Mouse (Mus musculus): Measurements from ENCODE around the gene Mfsd2b. TPM values are rescaled to one million over a fixed set of nuclear protein-coding genes. Genes with fewer than 3 reads are reported as not detected.
A peak's percentile ranks its signal among the peaks of the same experiment; 100 is the strongest.
"Not testable (repeated sequence)": the region's sequence is repeated elsewhere in the genome, so short reads cannot be mapped to it uniquely, and the experiment has no call there.

Mfsd2b gene
- 3.5 and 4.5 TPM in 2 replicates for polyA plus RNA-seq (2014; fragmentation: Nextera tagmentation; extraction: Ambion mirVana)

DNA sequence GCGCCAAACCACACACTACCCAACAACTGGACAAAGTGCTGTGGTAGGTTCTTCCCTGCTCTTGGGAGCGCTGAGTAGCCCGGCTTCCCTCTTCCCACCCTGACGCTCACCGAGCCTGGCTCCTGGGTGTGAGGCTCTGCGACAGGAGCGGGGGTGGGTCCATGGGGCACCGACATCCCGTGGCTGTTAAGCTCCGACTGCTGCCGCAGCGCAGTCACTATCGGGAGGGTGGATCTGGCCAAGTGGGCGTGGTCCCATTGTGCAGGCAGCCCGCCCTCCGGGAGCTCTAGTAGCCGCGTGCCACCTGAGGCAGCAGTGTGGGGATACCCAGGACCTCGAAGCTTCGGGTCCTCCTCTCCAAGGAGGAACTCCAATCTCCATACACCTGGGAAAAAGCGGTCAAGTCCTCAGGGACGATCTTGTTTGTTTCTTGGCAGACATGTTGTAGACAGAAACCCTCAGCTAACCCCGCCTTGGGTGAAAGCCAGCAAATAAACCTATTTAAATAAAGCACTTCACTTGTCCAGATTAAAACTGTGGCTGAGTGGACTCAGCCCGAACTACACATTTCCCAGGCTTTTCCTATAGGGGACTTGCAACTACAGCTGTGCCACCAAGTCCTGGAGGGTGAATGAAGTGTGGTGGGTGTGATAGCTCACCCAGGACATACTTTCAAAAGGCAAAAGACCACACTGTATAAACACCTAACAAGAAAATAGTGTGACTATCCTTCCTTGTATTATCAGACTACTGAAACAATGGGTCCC lies at the start of gene Mfsd2b:
Gene Mfsd2b (minus strand): TSS at position 199 of the 767 bp plus-strand sequence.
- ATAC-seq (ENCODE audit: insufficient number of reproducible peaks, low FRiP score, low TSS enrichment, low read depth) (peak; percentile 83; the same call in 1 of the 2 replicates), DNase-seq (ENCODE audit: low spot score) (peak; percentile 80)
- WGBS, result 6% methylated on average over 24 of the region's 24 CpGs
- Histone ChIP-seq H3K4me1 (ENCODE audit: control insufficient read depth, insufficient read depth, low read length) (peaks cover 4% of the 10 kb centered on the region), H3K27ac (replicated peaks; ENCODE audit: low read depth, low read length) (no peak within 1 kb of the TSS), H3K27me3 (ENCODE audit: control insufficient read depth, insufficient read depth, low read length) (0 out of 2 replicates have a peak, but pooled peaks cover 2% of the 10 kb centered on the region), H3K9ac (ENCODE audit: low read length) (peak within 1 kb of the TSS; percentile 66), H3K4me2 (ENCODE audit: low read depth, severe bottlenecking) (peak within 1 kb of the TSS; percentile 58), H3K36me3 (ENCODE audit: control insufficient read depth, insufficient read depth, low read length) (no peaks in the 10 kb centered on the region; the same call in 1 of the 2 replicates), H3K9me3 (ENCODE audit: control insufficient read depth, low read length) (no peaks in the 10 kb centered on the region), H3K4me3 (ENCODE audit: low read depth, low read length) (peak within 1 kb of the TSS; percentile 26)

DNA sequence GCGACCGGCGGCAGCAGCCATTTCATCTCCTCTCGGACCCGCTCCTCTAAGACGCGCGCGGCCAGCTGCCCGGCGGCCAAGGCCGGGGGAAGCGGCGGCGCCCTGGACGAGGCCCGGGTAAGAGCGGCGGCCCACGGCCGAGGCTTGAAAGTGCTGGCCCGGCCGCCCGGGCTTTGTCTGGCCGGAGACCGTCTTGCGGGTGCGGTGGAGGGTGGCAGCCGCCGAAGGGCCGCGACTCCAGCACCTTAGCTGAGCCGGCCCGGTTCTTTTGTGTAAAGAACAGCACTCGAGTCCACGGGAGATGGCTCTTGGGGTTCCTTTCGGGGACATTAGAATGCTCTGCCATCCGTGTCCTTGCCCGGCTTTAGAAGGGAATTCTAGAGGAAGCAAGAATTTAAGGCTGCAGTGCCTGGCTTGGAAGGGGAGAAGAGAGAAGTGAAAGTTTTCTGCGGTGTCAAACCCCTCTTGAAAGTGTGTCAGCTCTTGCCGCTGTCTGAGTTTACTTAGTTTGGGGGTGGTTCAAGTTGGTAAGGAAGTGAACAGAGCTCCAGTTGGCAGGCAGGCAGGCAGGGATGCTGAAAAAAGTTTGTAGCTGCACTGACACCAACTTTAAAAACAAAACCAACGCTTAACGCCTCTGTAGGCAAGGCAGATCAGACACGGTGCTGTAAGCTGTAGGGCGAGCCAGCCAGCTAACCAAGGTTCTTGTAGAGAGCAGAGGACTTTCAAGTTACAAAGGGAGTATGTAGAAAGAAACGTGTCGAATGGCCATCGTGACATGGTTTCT lies 43.8 kb upstream of the Mfsd2b start:
- Histone ChIP-seq H3K4me2 (ENCODE audit: low read depth, severe bottlenecking) (peak overlapping the region; percentile 61), H3K27me3 (ENCODE audit: control insufficient read depth, insufficient read depth, low read length) (no peaks in the 10 kb centered on the region), H3K4me3 (ENCODE audit: low read depth, low read length) (peak overlapping the region; percentile 91), H3K9ac (ENCODE audit: low read length) (peak overlapping the region; percentile 100), H3K4me1 (ENCODE audit: control insufficient read depth, insufficient read depth, low read length) (no peaks in the 10 kb centered on the region), H3K27ac (replicated peaks; ENCODE audit: low read depth, low read length) (peak overlapping the region; percentile 95), H3K9me3 (ENCODE audit: control insufficient read depth, low read length) (no peaks in the 10 kb centered on the region), H3K36me3 (ENCODE audit: control insufficient read depth, insufficient read depth, low read length) (no peaks in the 10 kb centered on the region)
- DNase-seq (ENCODE audit: low spot score) (peak; percentile 75), ATAC-seq (ENCODE audit: insufficient number of reproducible peaks, low FRiP score, low TSS enrichment, low read depth) (peak; percentile 24; the same call in 1 of the 2 replicates)
- under 1% methylated on average over 48 of the region's 48 CpGs for WGBS

DNA sequence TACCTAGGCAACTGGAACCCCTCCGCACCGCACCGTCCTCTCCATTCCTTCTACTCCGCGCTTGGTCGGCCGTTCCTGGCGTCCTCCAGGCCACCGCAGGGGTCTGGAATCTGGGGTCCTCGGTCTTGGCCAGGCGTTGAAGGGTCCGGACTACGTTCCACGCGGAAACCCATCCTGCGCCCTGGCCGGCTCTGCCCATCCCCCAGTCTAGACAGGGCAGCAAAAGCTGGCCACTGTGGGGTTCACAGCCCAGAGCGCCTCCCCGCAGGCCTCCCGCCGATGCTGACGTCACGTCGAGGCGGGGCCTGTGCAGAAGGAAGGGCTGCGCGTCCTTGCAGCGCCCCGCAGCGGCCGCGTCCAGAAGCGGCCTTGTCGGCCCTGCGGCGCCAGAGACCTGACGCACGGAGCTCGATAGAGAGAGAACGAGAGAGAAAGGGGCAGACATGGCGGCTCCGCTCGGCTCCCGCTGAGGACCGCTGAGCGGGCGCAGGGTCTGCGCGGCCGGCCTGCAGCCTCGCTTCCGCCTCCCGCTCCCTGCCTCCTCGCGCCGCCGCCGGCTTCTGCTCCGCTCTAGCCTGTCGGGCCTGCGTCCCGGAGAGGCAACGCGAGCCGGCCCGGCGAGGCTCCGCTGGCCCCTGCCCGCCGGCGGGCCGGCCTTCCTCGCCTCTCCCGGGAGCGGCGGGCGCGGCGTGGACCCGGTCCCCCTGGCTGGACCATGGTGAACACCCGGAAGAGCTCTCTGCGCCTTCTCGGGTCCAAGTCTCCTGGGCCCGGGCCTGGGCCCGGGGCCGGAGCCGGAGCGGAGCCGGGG lies 43.0 kb upstream of the Mfsd2b start, which contains the start of gene Atad2b:
Gene Atad2b (plus strand): TSS at position 360 of the 811 bp plus-strand sequence.
- no peaks in the 10 kb centered on the region for H3K9me3 ChIP-seq (ENCODE audit: control insufficient read depth, low read length)
- H3K4me3 ChIP-seq (ENCODE audit: low read depth, low read length), result peak within 1 kb of the TSS; percentile 91
- H3K27ac ChIP-seq (replicated peaks; ENCODE audit: low read depth, low read length), result peak within 1 kb of the TSS; percentile 95
- H3K36me3 ChIP-seq (ENCODE audit: control insufficient read depth, insufficient read depth, low read length), result no peaks in the 10 kb centered on the region
- peak within 1 kb of the TSS; percentile 100 for H3K9ac ChIP-seq (ENCODE audit: low read length)
- DNase-seq (ENCODE audit: low spot score) (peak; percentile 97), ATAC-seq (ENCODE audit: insufficient number of reproducible peaks, low FRiP score, low TSS enrichment, low read depth) (peak; percentile 99)
- H3K4me1 ChIP-seq (ENCODE audit: control insufficient read depth, insufficient read depth, low read length), result no peaks in the 10 kb centered on the region
- H3K4me2 ChIP-seq (ENCODE audit: low read depth, severe bottlenecking), result peak within 1 kb of the TSS; percentile 61
- WGBS, result under 1% methylated on average over 84 of the region's 89 CpGs
- H3K27me3 ChIP-seq (ENCODE audit: control insufficient read depth, insufficient read depth, low read length), result no peaks in the 10 kb centered on the region

DNA sequence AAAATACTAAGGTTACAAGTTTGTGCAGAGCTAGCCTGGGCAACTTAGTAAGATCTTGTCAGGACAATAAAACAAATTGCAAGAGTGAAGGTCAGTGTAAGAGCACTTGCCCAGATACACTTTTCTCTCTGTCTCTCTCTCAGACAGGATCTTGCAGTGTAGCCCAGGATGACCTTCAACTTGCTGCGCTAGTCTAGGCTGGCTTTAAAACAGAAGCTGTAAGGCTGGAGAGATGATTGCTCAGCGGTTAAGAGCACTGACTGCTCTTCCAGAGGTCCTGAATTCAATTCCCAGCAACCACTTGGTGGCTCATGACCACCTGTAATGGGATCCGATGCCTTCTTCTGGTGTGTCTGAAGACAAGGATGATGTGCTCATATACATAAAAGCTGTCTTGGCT lies 40.8 kb upstream of the Mfsd2b start:
- no peak for DNase-seq (ENCODE audit: low spot score)
- no peak overlapping the region for H3K9ac ChIP-seq (ENCODE audit: low read length)
- no peaks in the 10 kb centered on the region for H3K4me1 ChIP-seq (ENCODE audit: control insufficient read depth, insufficient read depth, low read length)
- H3K9me3 ChIP-seq (ENCODE audit: control insufficient read depth, low read length), result no peaks in the 10 kb centered on the region
- WGBS, result 80% methylated on average over 3 of the region's 3 CpGs
- no peak for ATAC-seq (ENCODE audit: insufficient number of reproducible peaks, low FRiP score, low TSS enrichment, low read depth)
- H3K27ac ChIP-seq (replicated peaks; ENCODE audit: low read depth, low read length), result no peak overlapping the region
- H3K36me3 ChIP-seq (ENCODE audit: control insufficient read depth, insufficient read depth, low read length), result no peaks in the 10 kb centered on the region
- no peak overlapping the region for H3K4me2 ChIP-seq (ENCODE audit: low read depth, severe bottlenecking)
- H3K27me3 ChIP-seq (ENCODE audit: control insufficient read depth, insufficient read depth, low read length), result no peaks in the 10 kb centered on the region
- H3K4me3 ChIP-seq (ENCODE audit: low read depth, low read length), result no peak overlapping the region

DNA sequence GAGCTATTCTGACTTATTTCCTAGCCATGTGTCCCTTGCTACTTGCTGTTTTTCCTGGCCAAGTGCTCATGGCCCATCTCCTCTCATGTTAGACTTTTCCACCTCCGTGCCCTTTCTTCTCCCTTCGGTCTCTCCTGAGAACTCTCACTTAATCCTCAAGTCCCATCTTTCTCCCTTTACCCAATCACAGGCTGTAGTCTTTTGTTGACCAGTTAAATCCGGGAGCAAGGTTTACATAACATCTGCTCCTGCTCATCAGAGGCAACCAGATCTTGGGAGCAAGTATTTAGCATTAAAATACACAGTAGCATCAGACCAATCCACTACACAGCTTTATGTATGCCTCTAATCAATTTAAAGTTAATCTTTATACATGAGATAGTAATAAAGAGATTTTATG lies 40.3 kb upstream of the Mfsd2b start:
- Histone ChIP-seq H3K27ac (replicated peaks; ENCODE audit: low read depth, low read length) (no peak overlapping the region), H3K4me3 (ENCODE audit: low read depth, low read length) (no peak overlapping the region), H3K36me3 (ENCODE audit: control insufficient read depth, insufficient read depth, low read length) (no peaks in the 10 kb centered on the region), H3K9ac (ENCODE audit: low read length) (no peak overlapping the region), H3K9me3 (ENCODE audit: control insufficient read depth, low read length) (no peaks in the 10 kb centered on the region), H3K4me1 (ENCODE audit: control insufficient read depth, insufficient read depth, low read length) (no peaks in the 10 kb centered on the region), H3K4me2 (ENCODE audit: low read depth, severe bottlenecking) (no peak overlapping the region), H3K27me3 (ENCODE audit: control insufficient read depth, insufficient read depth, low read length) (no peaks in the 10 kb centered on the region)
- WGBS, result 69% methylated on average over 3 of the region's 3 CpGs
- no peak for ATAC-seq (ENCODE audit: insufficient number of reproducible peaks, low FRiP score, low TSS enrichment, low read depth)
- DNase-seq (ENCODE audit: low spot score), result no peak

DNA sequence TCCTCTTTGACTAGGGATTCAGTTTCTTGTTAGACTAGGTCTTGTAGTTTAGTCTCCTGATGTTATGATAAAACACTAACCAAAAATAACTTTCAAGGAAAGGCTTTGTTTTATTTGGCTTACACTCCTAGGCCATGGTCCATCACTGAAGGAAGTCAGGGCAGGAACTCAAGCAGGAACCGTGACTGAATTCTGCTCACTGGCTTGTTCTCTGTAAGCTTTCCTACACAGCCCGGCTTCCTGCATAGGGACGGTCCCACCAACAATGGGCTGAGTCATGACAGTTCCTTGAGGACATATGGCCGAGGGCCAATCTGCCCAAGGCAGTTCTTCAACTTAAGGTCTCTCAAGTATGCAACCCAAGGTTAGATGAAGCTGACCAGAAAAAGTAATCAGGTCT lies 37.6 kb upstream of the Mfsd2b start:
- Histone ChIP-seq H3K9me3 (ENCODE audit: control insufficient read depth, low read length) (no peaks in the 10 kb centered on the region), H3K4me3 (ENCODE audit: low read depth, low read length) (no peak overlapping the region), H3K4me1 (ENCODE audit: control insufficient read depth, insufficient read depth, low read length) (no peaks in the 10 kb centered on the region), H3K9ac (ENCODE audit: low read length) (no peak overlapping the region), H3K27ac (replicated peaks; ENCODE audit: low read depth, low read length) (no peak overlapping the region), H3K36me3 (ENCODE audit: control insufficient read depth, insufficient read depth, low read length) (no peaks in the 10 kb centered on the region), H3K27me3 (ENCODE audit: control insufficient read depth, insufficient read depth, low read length) (no peaks in the 10 kb centered on the region), H3K4me2 (ENCODE audit: low read depth, severe bottlenecking) (no peak overlapping the region)
- ATAC-seq (ENCODE audit: insufficient number of reproducible peaks, low FRiP score, low TSS enrichment, low read depth), result no peak
- DNase-seq (ENCODE audit: low spot score), result no peak
- WGBS, result 93% methylated on average over 4 of the region's 4 CpGs

DNA sequence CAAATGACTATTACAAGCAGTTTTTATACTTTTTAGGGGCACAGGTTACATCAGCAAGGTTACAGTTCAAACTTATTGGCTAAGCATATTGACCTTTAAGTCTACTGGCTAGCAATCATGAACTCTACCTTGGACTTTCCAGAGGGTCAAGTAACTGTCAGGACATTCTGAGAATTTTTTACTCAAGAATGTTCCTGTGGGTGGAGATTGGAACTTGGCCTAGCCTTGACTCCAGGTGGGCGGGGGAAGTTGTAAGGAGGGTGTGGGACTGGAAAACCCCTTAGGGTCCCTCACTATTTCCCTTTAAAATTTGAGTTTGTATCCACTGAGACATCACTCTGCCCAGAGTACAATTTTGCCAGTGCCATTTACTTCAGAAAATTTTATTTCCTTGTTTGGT lies 36.3 kb upstream of the Mfsd2b start:
- not testable (repeated sequence) for H3K27ac ChIP-seq (replicated peaks; ENCODE audit: low read depth, low read length); H3K4me2 ChIP-seq (ENCODE audit: low read depth, severe bottlenecking); H3K4me3 ChIP-seq (ENCODE audit: low read depth, low read length); DNase-seq (ENCODE audit: low spot score); H3K4me1 ChIP-seq (ENCODE audit: control insufficient read depth, insufficient read depth, low read length); H3K9me3 ChIP-seq (ENCODE audit: control insufficient read depth, low read length); H3K27me3 ChIP-seq (ENCODE audit: control insufficient read depth, insufficient read depth, low read length); ATAC-seq (ENCODE audit: insufficient number of reproducible peaks, low FRiP score, low TSS enrichment, low read depth); H3K9ac ChIP-seq (ENCODE audit: low read length); H3K36me3 ChIP-seq (ENCODE audit: control insufficient read depth, insufficient read depth, low read length)
- 77% methylated on average over 1 of the region's 1 CpGs for WGBS

DNA sequence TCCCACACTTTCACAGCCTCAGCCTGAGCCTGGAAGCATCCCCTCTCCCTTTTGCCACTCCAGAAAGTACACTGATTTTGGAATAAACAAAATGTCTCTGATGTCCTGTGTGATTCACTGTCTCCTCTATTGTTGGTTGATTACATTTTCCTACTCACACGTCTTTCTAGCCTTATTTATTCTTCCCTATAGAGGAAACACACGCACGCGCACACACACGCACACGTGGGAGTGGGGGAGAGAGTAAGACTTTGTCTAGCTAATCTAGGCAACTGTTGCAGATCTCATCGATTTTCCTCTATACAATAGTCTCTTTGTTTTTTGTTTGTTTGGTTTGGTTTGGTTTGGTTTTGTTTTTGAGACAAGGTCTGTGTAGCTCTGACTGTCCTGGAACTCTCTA lies 34.2 kb upstream of the Mfsd2b start:
- Histone ChIP-seq H3K4me3 (ENCODE audit: low read depth, low read length) (no peak overlapping the region), H3K9ac (ENCODE audit: low read length) (no peak overlapping the region), H3K4me2 (ENCODE audit: low read depth, severe bottlenecking) (no peak overlapping the region), H3K27me3 (ENCODE audit: control insufficient read depth, insufficient read depth, low read length) (no peaks in the 10 kb centered on the region), H3K4me1 (ENCODE audit: control insufficient read depth, insufficient read depth, low read length) (no peaks in the 10 kb centered on the region), H3K36me3 (ENCODE audit: control insufficient read depth, insufficient read depth, low read length) (no peaks in the 10 kb centered on the region), H3K9me3 (ENCODE audit: control insufficient read depth, low read length) (no peaks in the 10 kb centered on the region), H3K27ac (replicated peaks; ENCODE audit: low read depth, low read length) (no peak overlapping the region)
- ATAC-seq (ENCODE audit: insufficient number of reproducible peaks, low FRiP score, low TSS enrichment, low read depth) (no peak), DNase-seq (ENCODE audit: low spot score) (no peak)
- 93% methylated on average over 7 of the region's 7 CpGs for WGBS

Data from limb, embryonic 11.5 days (tissue).